Mouse (Mus musculus) myocyte (in vitro differentiated cells): ENCODE measurements at regions not wholly inside any gene's neighbourhood (a gene's known extent, or its start where the extent isn't known, plus 50 kb on each side); places are given as distances from the start of the nearest gene placed in this dataset.

Experiments
- E2F4 ChIP-seq: IDR thresholded peaks from one replicate; pipeline ENCODE4 v1.6.1; 2011; ENCODE audit warnings: mild to moderate bottlenecking, control low read depth, moderate library complexity; ENCODE audit not compliant: insufficient read depth
- MAX ChIP-seq: IDR thresholded peaks from one replicate; pipeline ENCODE4 v1.6.1; 2011; ENCODE audit warnings: low read depth, mild to moderate bottlenecking, control low read depth
- MYOG ChIP-seq, 3 experiments: IDR thresholded peaks; one replicate each; pipeline ENCODE4 v1.6.1; 2011; ENCODE audit warnings: control low read depth in 2 of 3, low read depth in 2 of 3, mild to moderate bottlenecking in 2 of 3; ENCODE audit not compliant: insufficient read length in 2 of 3, control insufficient read depth in 1 of 3, insufficient read depth in 1 of 3
- POLR2A ChIP-seq: IDR thresholded peaks from one replicate; pipeline ENCODE4 v1.6.1; 2011; ENCODE audit warnings: low read depth, mild to moderate bottlenecking, control low read depth, moderate library complexity; ENCODE audit not compliant: insufficient read length
- USF1 ChIP-seq: IDR thresholded peaks from one replicate; pipeline ENCODE4 v1.6.1; 2011; ENCODE audit warnings: low read depth, mild to moderate bottlenecking, control low read depth, moderate library complexity

- TF ChIP-seq POLR2A (no peak), MYOG (IDR thresholded peaks at IDR 0.05; ENCODE audit: control insufficient read depth in 1 of 3, insufficient read depth in 1 of 3, insufficient read length in 2 of 3, low read depth in 2 of 3) (no peak), USF1 (no peak), MAX (no peak), E2F4 (no peak)
Measured at GRCm38 (mm10) chr10:126758682-126759081, 142.5 kb downstream of the Atp23 start.
